Mouse (Mus musculus) liver, embryonic 13.5 days (tissue): ENCODE results near the gene Olfr853. TPM values are rescaled to one million over a fixed set of nuclear protein-coding genes. Genes with fewer than 3 reads are reported as not detected.

Experiments
- ATAC-seq: fragments of 200-750 bp; cut with Nextera tagmentation; 2 replicates; pipeline ENCODE4 v1.8.0; 2017; ENCODE audit warnings: low read depth, mild to moderate bottlenecking, moderate number of reproducible peaks, moderate library complexity
- DNase-seq: peaks from one replicate; pipeline ENCODE4 v3.0.0; 2022
- H3K27ac ChIP-seq: fragments of 300-500 bp; sonication (generic); 2 replicates; pipeline ENCODE4 v1.5.1; 2015; ENCODE audit warnings: moderate library complexity, mild to moderate bottlenecking, inconsistent platforms
- H3K27me3 ChIP-seq: fragments of 300-500 bp; sonication (generic); 2 replicates; pipeline ENCODE4 v1.6.1; 2015; ENCODE audit warnings: mild to moderate bottlenecking, inconsistent platforms
- H3K36me3 ChIP-seq: fragments of 300-500 bp; sonication (generic); 2 replicates; pipeline ENCODE4 v1.6.1; 2015; ENCODE audit warnings: mild to moderate bottlenecking, inconsistent platforms
- H3K4me1 ChIP-seq: fragments of 300-500 bp; sonication (generic); replicated peaks from 2 replicates; pipeline ENCODE4 v1.6.1; 2015; ENCODE audit warnings: inconsistent platforms
- H3K4me2 ChIP-seq: fragments of 300-500 bp; sonication (generic); 2 replicates; pipeline ENCODE4 v1.6.1; 2015; ENCODE audit warnings: inconsistent platforms, mild to moderate bottlenecking, moderate library complexity
- H3K4me3 ChIP-seq: fragments of 300-500 bp; sonication (generic); replicated peaks from 2 replicates; pipeline ENCODE4 v1.5.1; 2015; ENCODE audit warnings: mild to moderate bottlenecking, inconsistent platforms
- H3K9ac ChIP-seq: fragments of 300-500 bp; sonication (generic); 2 replicates; pipeline ENCODE4 v1.6.1; 2015; ENCODE audit warnings: mild to moderate bottlenecking, inconsistent platforms
- H3K9me3 ChIP-seq: fragments of 300-500 bp; sonication (generic); replicated peaks from 2 replicates; pipeline ENCODE4 v1.6.1; 2016; ENCODE audit warnings: inconsistent platforms
- WGBS: fragments of 180-500 bp; shearing (Covaris S2); methylation state at CpG from one replicate; pipeline ENCODE4 v1.1.7; 2015; ENCODE audit not compliant: insufficient replicate concordance; 5-methylcytosine and 5-hydroxymethylcytosine counted together
- polyA plus RNA-seq: library from polyadenylated mRNA; unstranded; fragments of >200 nt; fragmentation: Nextera tagmentation; extraction: Ambion mirVana; gene quantifications from 2 replicates; pipeline ENCODE4 v1.2.1, GENCODE M21; 2015

Olfr853 gene
- not detected in 2 replicates for polyA plus RNA-seq

DNA sequence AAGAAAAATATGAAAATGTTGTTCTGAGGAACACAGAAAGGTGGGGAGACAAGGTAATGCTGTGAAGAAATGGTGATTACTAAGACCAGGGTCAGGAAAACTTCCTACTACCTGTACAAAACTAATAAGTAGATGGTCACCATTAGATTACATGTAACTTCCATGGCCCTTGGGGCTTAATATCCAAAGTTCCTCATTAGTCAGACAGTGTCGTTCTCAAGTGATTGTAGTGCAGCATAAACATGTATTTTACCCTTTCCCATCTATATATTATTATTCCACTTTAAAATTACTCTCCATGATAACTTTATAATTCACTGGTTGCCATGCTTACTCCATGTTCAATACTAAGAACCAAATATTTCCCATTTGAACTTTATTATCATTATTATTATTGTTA, at the start of gene Olfr853:
Gene Olfr853, minus strand, starts transcription at position 101 of the 400 bp plus-strand sequence.
- 68% methylated on average over 1 of the region's 1 CpGs for WGBS
- Histone ChIP-seq H3K27ac (no peak within 1 kb of the TSS), H3K9ac (no peak within 1 kb of the TSS), H3K4me3 (no peak within 1 kb of the TSS), H3K36me3 (no peaks in the 10 kb centered on the region), H3K4me1 (no peaks in the 10 kb centered on the region), H3K9me3 (no peaks in the 10 kb centered on the region), H3K27me3 (no peaks in the 10 kb centered on the region), H3K4me2 (no peak within 1 kb of the TSS)
- no peak for ATAC-seq
- no peak for DNase-seq

DNA sequence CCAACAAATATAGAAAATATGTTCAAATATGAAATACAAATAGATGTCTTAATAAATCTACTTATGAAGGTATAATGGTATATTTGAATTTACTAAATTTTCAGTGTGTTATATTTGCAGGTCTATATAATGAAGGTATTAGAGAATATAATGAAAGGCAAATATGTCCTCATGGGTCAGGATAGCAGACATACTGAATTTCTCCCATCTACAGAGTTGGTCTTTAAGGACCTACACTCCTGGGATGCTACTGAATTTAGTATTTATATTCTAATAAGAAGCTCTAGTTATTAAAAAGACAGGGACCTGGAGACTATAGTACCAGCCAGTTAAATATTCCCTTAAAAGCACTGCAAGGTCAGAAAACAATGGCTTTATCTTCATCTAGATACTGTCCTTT, 41.4 kb upstream of the Olfr853 start, which contains the start of gene Olfr855:
Gene Olfr855, plus strand, starts transcription at position 301 of the 400 bp plus-strand sequence.
- Histone ChIP-seq H3K27ac (no peak within 1 kb of the TSS), H3K9me3 (no peaks in the 10 kb centered on the region; the same call in 1 of the 2 replicates), H3K9ac (no peak within 1 kb of the TSS), H3K4me2 (no peak within 1 kb of the TSS), H3K4me3 (no peak within 1 kb of the TSS), H3K36me3 (no peaks in the 10 kb centered on the region), H3K27me3 (no peaks in the 10 kb centered on the region), H3K4me1 (no peaks in the 10 kb centered on the region)
- no peak for ATAC-seq
- DNase-seq = no peak

DNA sequence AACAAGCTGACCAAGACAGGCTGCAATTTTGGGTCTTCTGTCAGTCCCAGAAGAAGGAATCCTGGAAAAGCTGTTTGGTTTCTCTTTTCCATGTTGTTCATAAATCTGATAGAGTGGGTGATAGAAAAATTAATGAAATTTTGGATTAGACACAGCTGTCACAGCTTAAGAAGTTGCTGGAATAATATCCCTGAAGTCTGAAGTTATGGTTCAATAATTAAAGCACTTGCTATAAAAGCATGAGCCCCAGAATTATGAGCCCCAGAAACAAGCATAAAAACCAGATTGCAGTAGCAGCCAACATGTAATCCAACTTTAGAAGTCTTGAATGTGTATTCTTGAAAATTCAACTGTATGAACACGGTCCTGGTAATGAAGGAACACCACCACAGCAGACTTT, 26.4 kb upstream of the Olfr853 start, which contains the start of gene Olfr854:
Gene Olfr854, minus strand, starts transcription at position 101 of the 400 bp plus-strand sequence.
- Histone ChIP-seq H3K4me2 (no peak within 1 kb of the TSS), H3K4me1 (no peaks in the 10 kb centered on the region), H3K9ac (no peak within 1 kb of the TSS), H3K9me3 (0 out of 2 replicates have a peak, but pooled peaks cover 4% of the 10 kb centered on the region), H3K4me3 (no peak within 1 kb of the TSS), H3K27ac (no peak within 1 kb of the TSS), H3K27me3 (no peaks in the 10 kb centered on the region), H3K36me3 (no peaks in the 10 kb centered on the region)
- no peak for ATAC-seq
- no peak for DNase-seq
- 42% methylated on average over 1 of the region's 1 CpGs for WGBS

DNA sequence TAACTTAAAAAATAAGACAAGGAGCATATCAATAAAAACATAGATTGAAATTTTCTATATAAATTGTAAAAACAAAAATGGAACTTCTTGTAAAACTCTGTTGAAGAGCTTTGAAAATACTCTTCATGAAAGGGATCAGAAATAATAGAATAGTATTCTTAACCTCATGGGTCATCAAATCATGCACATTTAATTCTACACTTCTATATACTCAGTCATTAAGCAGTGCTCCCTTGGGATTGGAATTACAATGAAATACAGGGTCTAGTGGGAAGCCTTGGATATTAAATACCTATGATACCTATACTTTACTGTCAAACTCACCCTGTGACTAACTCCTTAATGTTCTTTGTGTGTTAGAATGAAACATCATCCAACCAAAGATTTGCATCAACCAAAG, 47.9 kb downstream of the Olfr853 start, which contains the start of gene Olfr851:
Gene Olfr851, plus strand, starts transcription at position 301 of the 400 bp plus-strand sequence.
- Histone ChIP-seq H3K27me3 (no peaks in the 10 kb centered on the region), H3K9ac (no peak within 1 kb of the TSS), H3K27ac (no peak within 1 kb of the TSS), H3K36me3 (no peaks in the 10 kb centered on the region), H3K4me2 (no peak within 1 kb of the TSS), H3K4me1 (no peaks in the 10 kb centered on the region), H3K9me3 (no peaks in the 10 kb centered on the region), H3K4me3 (no peak within 1 kb of the TSS)
- DNase-seq (no peak), ATAC-seq (no peak)

Other genes with a start within 250 kb of the Olfr853 start
- not detected in 2 replicates for gene Olfr844, start 224.7 kb downstream of the Olfr853 start, polyA plus RNA-seq
- not detected in 2 replicates for gene Olfr845, start 204.6 kb downstream of the Olfr853 start, polyA plus RNA-seq
- not detected in 2 replicates for gene Olfr846, start 177.1 kb downstream of the Olfr853 start, polyA plus RNA-seq
- gene Olfr847, start 162.4 kb downstream of the Olfr853 start, polyA plus RNA-seq = not detected in 2 replicates
- not detected in 2 replicates for gene Olfr849, start 100.8 kb downstream of the Olfr853 start, polyA plus RNA-seq
- gene Olfr850, start 62.8 kb downstream of the Olfr853 start, polyA plus RNA-seq = not detected in 2 replicates
- gene Olfr851, start 47.8 kb downstream of the Olfr853 start, polyA plus RNA-seq = not detected in 2 replicates
- not detected in 2 replicates for gene Olfr854, start 26.3 kb upstream of the Olfr853 start, polyA plus RNA-seq
- gene Olfr855, start 41.5 kb upstream of the Olfr853 start, polyA plus RNA-seq = not detected in 2 replicates
- 9.6 and 11.2 TPM in 2 replicates for gene Zfp317, start 81.0 kb upstream of the Olfr853 start, polyA plus RNA-seq
- gene Olfr857, start 168.4 kb upstream of the Olfr853 start, polyA plus RNA-seq = not detected in 2 replicates
- not detected in 2 replicates for gene Olfr58, start 239.2 kb upstream of the Olfr853 start, polyA plus RNA-seq